Mouse (Mus musculus) kidney, adult 2 months (tissue): ENCODE measurements around the gene Tchp. TPM values are rescaled to one million over a fixed set of nuclear protein-coding genes. Genes with fewer than 3 reads are reported as not detected.
A peak's percentile ranks its signal among the peaks of the same experiment; 100 is the strongest.

ENCODE experiments used
- DNase-seq: peaks from one replicate; pipeline ENCODE4 v3.0.0; 2021
- H3K27ac ChIP-seq: fragments of 200-500 bp; 2 replicates; pipeline ENCODE4 v1.5.1; 2012; ENCODE audit warnings: low read depth, low read length, control low read depth, inconsistent platforms; ENCODE audit not compliant: insufficient read depth
- H3K27me3 ChIP-seq: fragments of 200-500 bp; replicated peaks from 2 replicates; pipeline ENCODE4 v1.6.1; 2012; ENCODE audit warnings: mild to moderate bottlenecking, moderate library complexity, low read length, inconsistent platforms; ENCODE audit not compliant: control insufficient read depth, insufficient read depth
- H3K36me3 ChIP-seq: fragments of 200-500 bp; 2 replicates; pipeline ENCODE4 v1.6.1; 2012; ENCODE audit warnings: mild to moderate bottlenecking, moderate library complexity, low read length, inconsistent platforms; ENCODE audit not compliant: control insufficient read depth, insufficient read depth
- H3K4me1 ChIP-seq: fragments of 200-500 bp; 2 replicates; pipeline ENCODE4 v1.6.1; 2011; ENCODE audit warnings: low read length; ENCODE audit not compliant: control insufficient read depth, insufficient read depth
- H3K4me3 ChIP-seq: fragments of 200-500 bp; 2 replicates; pipeline ENCODE4 v1.5.1; 2011; ENCODE audit warnings: mild to moderate bottlenecking, low read depth, low read length, control low read depth; ENCODE audit not compliant: insufficient read depth
- CTCF ChIP-seq: fragments of 200-500 bp; conservative IDR thresholded peaks from 2 replicates; pipeline ENCODE4 v1.5.1; 2011; ENCODE audit warnings: low read depth, mild to moderate bottlenecking, control low read depth, low read length, moderate library complexity, mixed read lengths; ENCODE audit not compliant: insufficient read depth, insufficient read length
- POLR2A ChIP-seq: fragments of 200-500 bp; IDR thresholded peaks from one replicate; pipeline ENCODE4 v1.6.1; 2011; ENCODE audit warnings: low read depth, low read length, control low read depth
- WGBS: fragments of 180-500 bp; shearing (Covaris S2); methylation state at CpG from one replicate; pipeline ENCODE4 v1.1.7; 2018; 5-methylcytosine and 5-hydroxymethylcytosine counted together
- polyA plus RNA-seq: library from polyadenylated mRNA; depleted of rRNA; stranded (reverse); fragments of >200 nt; gene quantifications from 2 replicates; pipeline ENCODE4 v1.2.3, GENCODE M21; 2012; rRNA removed

The Tchp gene
- 11.4 and 12.1 TPM in 2 replicates for polyA plus RNA-seq

GRCm38 (mm10) chr5:114707265-114708068, at the start of gene Tchp:
Gene Tchp (plus strand): TSS chr5:114707760.
- H3K36me3 ChIP-seq, result no peaks in the 10 kb centered on the region
- peak within 1 kb of the TSS; percentile 98 for H3K4me3 ChIP-seq
- TF ChIP-seq CTCF (peak; percentile 78), POLR2A (no peak)
- 4% methylated on average over 49 of the region's 49 CpGs for WGBS
- DNase-seq, result peak; percentile 96
- H3K27me3 ChIP-seq, result no peaks in the 10 kb centered on the region
- H3K4me1 ChIP-seq, result no peaks in the 10 kb centered on the region
- peak within 1 kb of the TSS; percentile 16; the same call in 1 of the 2 replicates for H3K27ac ChIP-seq

- WGBS, result under 1% methylated on average over 46 of the region's 47 CpGs
- H3K27me3 ChIP-seq, result no peaks in the 10 kb centered on the region
- H3K36me3 ChIP-seq, result no peaks in the 10 kb centered on the region
- H3K27ac ChIP-seq, result peak within 1 kb of the TSS; percentile 91
- TF ChIP-seq POLR2A, result no peak
- no peak for TF ChIP-seq CTCF
- DNase-seq, result peak; percentile 76
- peak within 1 kb of the TSS; percentile 93 for H3K4me3 ChIP-seq
- peaks cover 27% of the 10 kb centered on the region for H3K4me1 ChIP-seq
Observed at GRCm38 (mm10) chr5:114658255-114658654, 49.3 kb upstream of the Tchp start, which contains the start of gene Trpv4. Gene Trpv4 (minus strand): TSS chr5:114658421.

GRCm38 (mm10) chr5:114661029-114661428, 46.5 kb upstream of the Tchp start:
- Histone ChIP-seq H3K27ac (no peak overlapping the region), H3K4me1 (peaks cover 11% of the 10 kb centered on the region), H3K27me3 (no peaks in the 10 kb centered on the region), H3K4me3 (no peak overlapping the region), H3K36me3 (no peaks in the 10 kb centered on the region)
- WGBS, result 65% methylated on average over 6 of the region's 6 CpGs
- no peak for DNase-seq
- TF ChIP-seq CTCF (no peak), POLR2A (no peak)

- no peaks in the 10 kb centered on the region for H3K36me3 ChIP-seq
- WGBS, result 73% methylated on average over 4 of the region's 4 CpGs
- no peak overlapping the region for H3K27ac ChIP-seq
- no peak overlapping the region for H3K4me3 ChIP-seq
- no peak for TF ChIP-seq POLR2A
- no peak for TF ChIP-seq CTCF
- H3K27me3 ChIP-seq, result no peaks in the 10 kb centered on the region
- no peak for DNase-seq
- H3K4me1 ChIP-seq, result peaks cover 3% of the 10 kb centered on the region; the same call in 1 of the 2 replicates
Observed at GRCm38 (mm10) chr5:114664139-114664538, 43.4 kb upstream of the Tchp start.

GRCm38 (mm10) chr5:114664750-114665149, 42.8 kb upstream of the Tchp start:
- H3K4me1 ChIP-seq, result peaks cover 3% of the 10 kb centered on the region; the same call in 1 of the 2 replicates
- peak; percentile 71 for DNase-seq

GRCm38 (mm10) chr5:114666659-114667058, 40.9 kb upstream of the Tchp start:
- DNase-seq, result no peak
- TF ChIP-seq POLR2A (no peak), CTCF (no peak)
- Histone ChIP-seq H3K4me1 (peaks cover 3% of the 10 kb centered on the region; the same call in 1 of the 2 replicates), H3K4me3 (no peak overlapping the region), H3K36me3 (no peaks in the 10 kb centered on the region), H3K27ac (no peak overlapping the region), H3K27me3 (no peaks in the 10 kb centered on the region)
- WGBS, result 47% methylated on average over 1 of the region's 1 CpGs

More at GRCm38 (mm10) chr5:114664750-114665149, 42.8 kb upstream of the Tchp start:
- no peak overlapping the region for H3K4me3 ChIP-seq
- no peaks in the 10 kb centered on the region for H3K27me3 ChIP-seq
- H3K36me3 ChIP-seq, result no peaks in the 10 kb centered on the region
- no peak overlapping the region for H3K27ac ChIP-seq
- TF ChIP-seq CTCF, result no peak
- no peak for TF ChIP-seq POLR2A
- 57% methylated on average over 7 of the region's 7 CpGs for WGBS

GRCm38 (mm10) chr5:114667228-114667856, 40.2 kb upstream of the Tchp start:
- Histone ChIP-seq H3K27me3 (no peaks in the 10 kb centered on the region), H3K27ac (peak overlapping the region; percentile 55; the same call in 1 of the 2 replicates), H3K4me3 (peak overlapping the region; percentile 27), H3K36me3 (no peaks in the 10 kb centered on the region), H3K4me1 (peaks cover 3% of the 10 kb centered on the region; the same call in 1 of the 2 replicates)
- peak; percentile 90 for TF ChIP-seq POLR2A
- TF ChIP-seq CTCF, result peak; percentile 100; the same call in 1 of the 2 replicates
- DNase-seq, result peak; percentile 99
- 2% methylated on average over 36 of the region's 36 CpGs for WGBS
